Mouse (Mus musculus) neural tube, embryonic 13.5 days (tissue): ENCODE data around the gene Wdr62. TPM values are rescaled to one million over a fixed set of nuclear protein-coding genes. Genes with fewer than 3 reads are reported as not detected.
"Not testable (repeated sequence)": the region's sequence is repeated elsewhere in the genome, so short reads cannot be mapped to it uniquely, and the experiment has no call there.

Experiments used
- ATAC-seq: fragments of 200-750 bp; cut with Nextera tagmentation; 2 replicates; pipeline ENCODE4 v1.8.0; 2017; ENCODE audit warnings: low read depth, mild to moderate bottlenecking, moderate TSS enrichment, moderate library complexity
- H3K27ac ChIP-seq: fragments of 300-500 bp; sonication (generic); replicated peaks from 2 replicates; pipeline ENCODE4 v1.5.1; 2015; ENCODE audit warnings: moderate library complexity, mild to moderate bottlenecking, inconsistent platforms
- H3K27me3 ChIP-seq: fragments of 300-500 bp; sonication (generic); 2 replicates; pipeline ENCODE4 v1.6.1; 2015; ENCODE audit warnings: mild to moderate bottlenecking, inconsistent platforms
- H3K36me3 ChIP-seq: fragments of 300-500 bp; sonication (generic); 2 replicates; pipeline ENCODE4 v1.6.1; 2015; ENCODE audit warnings: mild to moderate bottlenecking, inconsistent platforms
- H3K4me1 ChIP-seq: fragments of 300-500 bp; sonication (generic); replicated peaks from 2 replicates; pipeline ENCODE4 v1.6.1; 2015; ENCODE audit warnings: inconsistent platforms
- H3K4me2 ChIP-seq: fragments of 300-500 bp; sonication (generic); 2 replicates; pipeline ENCODE4 v1.6.1; 2015; ENCODE audit warnings: inconsistent platforms, mild to moderate bottlenecking, moderate library complexity
- H3K4me3 ChIP-seq: fragments of 300-500 bp; sonication (generic); 2 replicates; pipeline ENCODE4 v1.5.1; 2015; ENCODE audit warnings: mild to moderate bottlenecking, inconsistent platforms
- H3K9ac ChIP-seq: fragments of 300-500 bp; sonication (generic); 2 replicates; pipeline ENCODE4 v1.6.1; 2015; ENCODE audit warnings: moderate library complexity, mild to moderate bottlenecking, inconsistent platforms
- H3K9me3 ChIP-seq: fragments of 300-500 bp; sonication (generic); 2 replicates; pipeline ENCODE4 v1.6.1; 2016; ENCODE audit warnings: inconsistent platforms
- WGBS: fragments of 180-500 bp; shearing (Covaris S2); methylation state at CpG from one replicate; pipeline ENCODE4 v1.1.7; 2015; 5-methylcytosine and 5-hydroxymethylcytosine counted together
- polyA plus RNA-seq: library from polyadenylated mRNA; unstranded; fragments of >200 nt; fragmentation: Nextera tagmentation; extraction: Ambion mirVana; gene quantifications from 2 replicates; pipeline ENCODE4 v1.2.1, GENCODE M21; 2015

The Wdr62 gene
- polyA plus RNA-seq, 1 experiment from 2014 or later = 4.0 TPM

DNA sequence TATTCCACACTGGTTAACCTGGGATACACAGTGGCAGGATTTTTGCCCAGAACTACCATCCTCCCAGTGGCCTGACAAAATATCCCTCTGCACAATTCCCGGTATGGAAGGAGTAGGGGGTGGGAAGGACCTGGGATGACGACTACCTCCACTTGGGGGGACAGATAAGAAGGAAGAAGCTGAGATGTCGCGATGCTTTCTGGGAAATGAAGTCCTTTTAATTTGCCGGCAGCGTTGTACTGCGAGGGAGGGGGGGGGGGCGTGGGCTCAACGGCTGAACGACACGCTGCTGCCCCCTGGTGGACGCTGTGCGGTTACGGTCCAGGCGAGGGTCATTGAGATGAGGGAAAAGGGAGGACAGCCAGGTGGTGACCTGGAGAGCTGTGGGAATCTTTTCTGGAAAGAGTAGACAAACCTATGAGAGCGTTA lies 63.5 kb downstream of the Wdr62 start:
- peak overlapping the region; percentile 20 for H3K4me3 ChIP-seq
- under 1% methylated on average over 16 of the region's 16 CpGs for WGBS

DNA sequence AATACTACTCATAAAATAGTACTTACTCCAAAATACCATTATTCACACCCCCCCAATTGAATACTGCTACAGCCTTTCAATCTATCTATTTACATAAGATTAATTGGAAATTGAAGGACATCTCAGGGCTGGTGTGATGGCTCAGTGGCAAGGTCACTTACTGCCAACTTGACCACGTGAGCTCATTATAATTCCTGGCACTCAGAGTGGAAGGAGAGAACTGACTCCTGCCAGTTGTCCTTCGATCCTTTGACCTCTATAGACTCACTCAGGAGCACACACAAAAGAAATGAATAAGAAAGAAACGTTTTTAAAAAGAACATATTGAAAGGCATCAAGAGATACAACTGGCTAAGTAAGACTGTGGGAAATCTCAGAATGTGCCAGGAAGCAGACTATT lies 64.3 kb downstream of the Wdr62 start:
- Histone ChIP-seq H3K27me3 (no peaks in the 10 kb centered on the region), H3K27ac (no peak overlapping the region), H3K4me3 (no peak overlapping the region), H3K36me3 (no peaks in the 10 kb centered on the region), H3K4me2 (no peak overlapping the region), H3K9me3 (no peaks in the 10 kb centered on the region), H3K9ac (no peak overlapping the region), H3K4me1 (peaks cover 17% of the 10 kb centered on the region)
- 81% methylated on average over 3 of the region's 3 CpGs for WGBS
- ATAC-seq = no peak

More for the DNA sequence above, 63.5 kb downstream of the Wdr62 start:
- no peaks in the 10 kb centered on the region for H3K36me3 ChIP-seq
- peak overlapping the region; percentile 50 for H3K4me2 ChIP-seq
- peak overlapping the region; percentile 57 for H3K27ac ChIP-seq
- H3K9ac ChIP-seq = peak overlapping the region; percentile 65
- H3K4me1 ChIP-seq = peaks cover 17% of the 10 kb centered on the region
- ATAC-seq = peak; percentile 65
- no peaks in the 10 kb centered on the region for H3K9me3 ChIP-seq
- H3K27me3 ChIP-seq = no peaks in the 10 kb centered on the region

DNA sequence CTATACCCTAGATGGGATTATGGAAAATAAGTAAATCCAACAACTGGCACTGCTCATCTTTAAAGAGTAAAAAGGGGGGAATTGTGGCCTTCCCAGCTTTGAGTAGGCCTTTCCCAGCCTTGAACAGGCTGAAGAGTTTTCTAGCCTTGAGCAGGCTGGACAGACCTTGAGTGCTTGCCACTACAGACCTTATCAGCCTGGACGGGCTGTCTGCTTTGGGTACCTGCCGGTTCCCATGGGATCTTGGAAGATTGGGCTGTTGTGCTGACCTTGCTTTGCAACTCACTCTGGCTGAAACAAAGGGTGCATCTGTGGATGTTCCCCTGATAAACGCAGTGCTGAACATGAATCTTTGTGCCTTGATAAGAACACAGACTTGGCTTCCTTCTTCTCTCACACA lies 66.3 kb downstream of the Wdr62 start:
- Histone ChIP-seq H3K27me3 (no peaks in the 10 kb centered on the region), H3K4me3 (no peak overlapping the region), H3K4me2 (no peak overlapping the region), H3K36me3 (no peaks in the 10 kb centered on the region), H3K27ac (no peak overlapping the region), H3K4me1 (peaks cover 5% of the 10 kb centered on the region; the same call in 1 of the 2 replicates), H3K9ac (no peak overlapping the region), H3K9me3 (no peaks in the 10 kb centered on the region)
- no peak for ATAC-seq
- WGBS = 84% methylated on average over 3 of the region's 3 CpGs

DNA sequence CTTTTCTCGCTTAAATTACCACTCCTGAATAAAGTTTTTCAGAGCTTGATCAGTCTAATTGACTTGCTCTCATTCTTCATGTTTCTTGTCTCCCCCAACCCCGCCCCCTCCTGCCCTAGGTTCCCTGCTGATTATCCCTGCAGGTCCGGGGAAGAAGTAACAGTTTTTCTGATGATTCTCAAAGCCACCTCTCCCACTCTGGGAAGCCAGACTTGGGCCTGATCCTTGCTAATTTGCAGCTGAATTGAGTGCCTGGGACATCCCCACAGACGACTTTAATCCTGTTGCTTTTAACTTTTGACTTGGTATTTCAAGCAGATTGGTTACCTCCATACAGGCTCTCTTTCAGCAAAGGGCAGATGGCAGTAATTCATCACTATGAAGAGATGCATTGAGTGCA lies 69.2 kb downstream of the Wdr62 start:
- WGBS = 27% methylated on average over 4 of the region's 4 CpGs
- Histone ChIP-seq H3K36me3 (no peaks in the 10 kb centered on the region), H3K4me3 (no peak overlapping the region), H3K27ac (no peak overlapping the region), H3K9me3 (no peaks in the 10 kb centered on the region), H3K27me3 (no peaks in the 10 kb centered on the region), H3K4me2 (no peak overlapping the region), H3K9ac (no peak overlapping the region), H3K4me1 (no peaks in the 10 kb centered on the region)
- ATAC-seq = no peak

DNA sequence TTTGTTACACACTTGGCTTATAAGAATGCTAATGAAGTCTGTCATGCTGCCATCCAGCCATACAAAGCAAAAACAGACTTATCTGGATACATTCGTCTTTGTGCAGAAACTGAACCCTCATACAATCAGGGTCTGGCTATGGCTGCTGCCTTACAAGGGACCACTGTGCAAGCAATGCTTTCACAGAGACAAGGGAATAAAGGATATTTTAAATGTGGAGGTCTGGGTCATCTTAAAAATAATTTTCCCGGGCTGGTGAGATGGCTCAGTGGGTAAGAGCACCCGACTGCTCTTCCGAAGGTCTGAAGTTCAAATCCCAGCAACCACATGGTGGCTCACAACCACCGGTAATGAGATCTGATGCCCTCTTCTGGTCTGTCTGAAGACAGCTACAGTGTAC lies 73.9 kb downstream of the Wdr62 start:
- not testable (repeated sequence) for H3K4me1 ChIP-seq, ATAC-seq
- WGBS = 58% methylated on average over 5 of the region's 5 CpGs

DNA sequence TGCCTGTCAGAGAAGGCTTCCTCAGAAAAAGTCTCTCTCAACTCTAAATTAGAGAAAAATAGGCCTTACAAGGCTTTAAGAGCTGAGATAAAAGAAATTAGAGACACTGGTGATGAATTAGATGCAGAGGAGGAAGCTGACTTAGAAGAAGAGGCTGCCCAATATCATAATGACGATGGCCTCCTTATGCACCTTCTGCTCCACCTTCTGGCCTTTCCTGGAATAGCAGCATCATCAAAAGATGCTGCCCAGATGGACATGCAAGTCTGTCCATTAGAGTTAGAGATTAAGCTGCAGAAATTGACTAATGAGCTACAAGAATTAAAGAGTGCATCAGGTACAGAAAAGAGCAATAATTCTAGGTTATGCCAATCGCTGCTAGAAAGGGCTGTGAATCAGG lies 74.8 kb downstream of the Wdr62 start:
- H3K4me3 ChIP-seq = no peak overlapping the region
- no peak for ATAC-seq
- peaks cover 9% of the 10 kb centered on the region for H3K4me1 ChIP-seq
- H3K9ac ChIP-seq = no peak overlapping the region
- no peaks in the 10 kb centered on the region for H3K27me3 ChIP-seq
- H3K4me2 ChIP-seq = no peak overlapping the region
- no peak overlapping the region for H3K27ac ChIP-seq
- H3K9me3 ChIP-seq = no peaks in the 10 kb centered on the region
- no peaks in the 10 kb centered on the region for H3K36me3 ChIP-seq
- 7% methylated on average over 2 of the region's 2 CpGs for WGBS

More for the DNA sequence above, 73.9 kb downstream of the Wdr62 start:
- H3K9ac ChIP-seq, H3K27me3 ChIP-seq, H3K4me2 ChIP-seq, H3K36me3 ChIP-seq, H3K4me3 ChIP-seq, H3K27ac ChIP-seq, H3K9me3 ChIP-seq: not testable (repeated sequence)

DNA sequence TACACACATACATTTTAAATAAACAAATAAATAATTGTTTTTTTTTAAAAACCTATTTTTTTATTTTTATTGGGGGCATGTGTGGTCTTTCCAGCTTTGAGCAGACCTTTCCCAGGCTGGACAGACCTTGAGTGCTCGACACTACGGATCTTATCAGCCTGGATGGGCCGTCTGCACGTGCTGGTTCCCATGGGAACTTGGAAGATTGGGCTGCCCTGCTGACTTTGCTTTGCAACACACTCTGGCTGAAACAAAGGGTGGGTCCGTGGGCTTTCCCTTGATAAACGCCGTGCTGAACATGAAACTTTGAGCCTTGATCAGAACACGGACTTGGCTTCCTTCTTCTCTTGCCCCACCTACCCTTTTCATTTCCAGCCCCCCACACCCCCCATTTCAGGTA lies 75.8 kb downstream of the Wdr62 start:
- WGBS = 21% methylated on average over 8 of the region's 8 CpGs
- ATAC-seq = no peak
- H3K27ac ChIP-seq = no peak overlapping the region
- no peak overlapping the region for H3K9ac ChIP-seq
- H3K4me2 ChIP-seq = no peak overlapping the region
- H3K27me3 ChIP-seq = no peaks in the 10 kb centered on the region
- peaks cover 9% of the 10 kb centered on the region for H3K4me1 ChIP-seq
- H3K36me3 ChIP-seq = no peaks in the 10 kb centered on the region
- no peak overlapping the region for H3K4me3 ChIP-seq
- H3K9me3 ChIP-seq = no peaks in the 10 kb centered on the region

DNA sequence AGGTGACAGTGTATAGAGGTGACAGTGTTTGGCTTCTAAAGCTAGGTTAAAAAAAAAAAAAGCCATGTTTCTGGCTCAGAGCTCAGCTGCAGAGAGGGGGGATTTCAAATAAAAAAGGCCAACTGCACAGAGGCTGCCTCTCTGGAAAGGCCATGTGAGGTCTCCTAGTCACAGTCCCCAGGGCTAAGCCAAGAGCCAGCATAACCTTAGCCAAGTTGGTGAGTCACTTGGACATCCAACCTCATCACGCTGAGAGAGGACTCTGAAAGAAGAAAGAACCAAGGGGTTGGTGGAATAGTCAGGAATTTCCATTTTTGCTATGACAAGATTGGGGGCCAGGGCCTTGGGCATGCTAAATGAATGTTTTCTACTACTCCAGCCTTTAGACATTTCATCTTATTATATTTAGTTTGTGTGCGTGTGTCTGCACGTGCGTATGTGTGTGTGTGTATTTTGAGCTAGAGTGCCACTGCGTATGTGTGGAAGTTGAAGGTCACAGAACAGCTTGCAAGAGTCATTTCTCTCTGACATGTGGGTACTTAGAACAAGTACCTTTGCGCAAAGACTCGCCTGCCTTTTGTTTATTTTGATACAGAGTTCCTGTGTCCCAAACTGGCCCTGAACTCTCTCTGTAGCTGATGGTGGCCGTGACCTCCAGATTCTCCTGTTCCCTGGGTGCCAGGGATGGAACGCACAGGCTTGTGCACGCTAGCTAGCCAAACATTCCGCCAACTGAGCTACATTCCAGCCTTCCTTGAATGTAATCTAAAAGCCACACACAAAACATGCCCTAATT lies 77.1 kb downstream of the Wdr62 start:
- Histone ChIP-seq H3K27ac (no peak overlapping the region), H3K36me3 (no peaks in the 10 kb centered on the region), H3K4me1 (peaks cover 15% of the 10 kb centered on the region), H3K27me3 (no peaks in the 10 kb centered on the region), H3K4me2 (no peak overlapping the region), H3K9me3 (no peaks in the 10 kb centered on the region), H3K9ac (no peak overlapping the region), H3K4me3 (no peak overlapping the region)
- 87% methylated on average over 11 of the region's 11 CpGs for WGBS
- no peak for ATAC-seq

DNA sequence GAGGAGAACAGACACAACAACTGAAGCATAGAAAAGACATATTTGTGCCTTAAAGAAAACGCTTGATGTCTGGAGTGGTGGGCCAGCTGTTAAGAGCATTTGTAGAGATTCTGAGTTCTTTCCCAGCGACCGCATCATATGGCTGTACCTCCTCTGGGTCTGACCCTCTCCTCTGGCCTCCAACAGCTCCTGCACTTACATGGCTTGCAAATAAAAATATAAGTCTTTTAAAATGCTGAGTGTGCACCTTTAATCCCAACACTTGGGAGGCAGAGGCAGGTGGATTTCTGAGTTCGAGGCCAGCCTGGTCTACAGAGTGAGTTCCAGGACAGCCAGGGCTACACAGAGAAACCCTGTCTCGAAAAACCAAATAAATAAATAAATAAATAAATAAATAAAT lies 79.6 kb downstream of the Wdr62 start:
- not testable (repeated sequence) for H3K4me2 ChIP-seq, H3K36me3 ChIP-seq, H3K4me3 ChIP-seq, ATAC-seq, H3K9me3 ChIP-seq, H3K9ac ChIP-seq, H3K27me3 ChIP-seq, H3K27ac ChIP-seq
- H3K4me1 ChIP-seq = peaks cover 15% of the 10 kb centered on the region
- WGBS = 81% methylated on average over 5 of the region's 5 CpGs

DNA sequence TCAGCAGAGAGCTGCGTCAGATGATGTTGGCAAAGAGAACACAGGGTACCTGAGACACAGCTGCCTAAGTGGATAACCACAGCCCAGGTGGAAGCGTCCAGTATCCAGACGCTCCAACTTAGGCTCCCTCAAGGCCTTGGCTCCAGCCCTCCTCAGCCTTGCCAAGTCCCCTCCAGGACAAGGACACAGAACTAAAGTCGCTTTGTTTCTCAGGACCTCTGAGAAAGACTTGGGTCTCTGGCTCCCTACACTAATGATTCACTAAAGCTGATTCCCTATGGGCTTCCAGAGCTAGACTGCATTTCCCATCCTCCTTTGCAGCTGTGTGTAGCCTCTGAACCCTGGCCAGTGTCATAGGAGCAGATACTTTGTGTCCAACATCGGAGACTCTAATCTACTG lies 80.0 kb downstream of the Wdr62 start:
- no peak overlapping the region for H3K9ac ChIP-seq
- no peak for ATAC-seq
- no peak overlapping the region for H3K4me2 ChIP-seq
- WGBS = 80% methylated on average over 5 of the region's 5 CpGs
- H3K4me3 ChIP-seq = no peak overlapping the region
- H3K4me1 ChIP-seq = peaks cover 19% of the 10 kb centered on the region
- no peaks in the 10 kb centered on the region for H3K36me3 ChIP-seq
- no peaks in the 10 kb centered on the region for H3K9me3 ChIP-seq
- H3K27me3 ChIP-seq = no peaks in the 10 kb centered on the region
- H3K27ac ChIP-seq = no peak overlapping the region

DNA sequence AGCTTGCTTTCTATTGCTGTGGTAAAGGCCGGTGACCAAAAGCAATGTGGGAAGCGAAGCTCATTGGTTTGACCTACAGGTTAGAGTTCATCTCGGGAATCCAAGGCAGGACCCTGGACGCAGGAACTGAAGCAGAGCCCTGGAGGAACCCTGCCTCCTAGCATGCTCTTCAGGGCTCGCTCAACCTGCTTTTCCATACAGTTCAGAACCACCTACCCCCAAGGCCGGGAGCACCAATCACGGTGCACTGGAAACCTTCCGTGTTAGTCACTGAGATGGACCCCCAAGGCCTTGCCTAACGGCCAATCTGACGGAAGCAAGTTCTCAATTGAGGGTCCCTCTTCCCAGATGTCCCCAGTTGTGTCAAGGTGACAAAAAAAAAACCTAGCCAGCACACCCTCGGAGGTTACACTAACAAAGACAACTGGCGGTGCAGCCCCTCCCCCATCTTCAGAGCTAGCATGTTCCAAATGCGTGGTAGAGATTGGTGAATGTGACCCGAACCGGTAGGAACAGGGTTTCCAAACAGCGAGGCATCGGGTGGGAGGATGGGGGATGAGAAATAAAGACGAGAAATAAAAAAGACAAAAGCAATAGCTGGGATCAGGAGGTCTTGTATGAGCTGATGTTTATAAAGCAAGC lies 80.6 kb downstream of the Wdr62 start:
- Histone ChIP-seq H3K4me1 (peaks cover 21% of the 10 kb centered on the region), H3K27ac (no peak overlapping the region), H3K9me3 (no peaks in the 10 kb centered on the region), H3K36me3 (no peaks in the 10 kb centered on the region), H3K4me3 (no peak overlapping the region), H3K9ac (no peak overlapping the region), H3K27me3 (no peaks in the 10 kb centered on the region), H3K4me2 (no peak overlapping the region)
- WGBS = 76% methylated on average over 18 of the region's 18 CpGs
- no peak for ATAC-seq

DNA sequence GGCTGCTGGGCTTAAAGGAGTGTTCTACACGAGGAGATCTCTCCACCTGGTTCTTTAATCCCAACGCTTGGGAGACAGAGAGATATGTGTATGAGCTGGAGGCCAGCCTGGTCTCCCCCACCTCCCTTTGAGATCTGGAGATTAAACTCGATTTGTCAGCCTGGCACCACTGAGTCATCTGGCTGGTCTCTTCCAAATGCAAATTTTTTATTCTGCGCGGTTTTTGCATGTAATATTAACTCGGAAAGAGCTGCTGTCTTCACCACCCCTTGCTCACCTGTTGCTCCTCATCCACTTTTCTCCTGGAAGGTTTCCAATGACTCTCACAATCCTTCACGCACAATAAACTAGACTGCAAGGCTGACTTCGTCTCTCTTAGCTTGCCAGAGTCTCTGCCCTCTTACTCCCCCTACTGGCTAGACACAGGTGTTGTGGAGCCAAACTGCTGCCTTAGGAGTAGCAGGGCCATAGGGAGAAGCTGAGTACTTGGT lies 81.7 kb downstream of the Wdr62 start, which contains the start of gene Capns1:
Gene Capns1 (minus strand): TSS at position 331 of the 491 bp plus-strand sequence.
- Histone ChIP-seq H3K4me3 (0 out of 2 replicates have a peak within 1 kb of the TSS, but pooled peaks have one; percentile 2), H3K9me3 (no peaks in the 10 kb centered on the region), H3K27me3 (no peaks in the 10 kb centered on the region), H3K36me3 (no peaks in the 10 kb centered on the region), H3K4me1 (peaks cover 22% of the 10 kb centered on the region), H3K4me2 (peak within 1 kb of the TSS; percentile 37), H3K27ac (peak within 1 kb of the TSS; percentile 54; the same call in 1 of the 2 replicates), H3K9ac (no peak within 1 kb of the TSS)
- no peak for ATAC-seq
- WGBS = 12% methylated on average over 8 of the region's 8 CpGs
